Mouse (Mus musculus) small intestine, adult 2 months (tissue): ENCODE measurements at regions not wholly inside any gene's neighbourhood (a gene's known extent, or its start where the extent isn't known, plus 50 kb on each side); places are given as distances from the start of the nearest gene placed in this dataset.

ENCODE experiments used
- CTCF ChIP-seq: fragments of 200-500 bp; IDR thresholded peaks from 2 replicates; pipeline ENCODE4 v1.5.1; 2012; ENCODE audit warnings: low read depth, mild to moderate bottlenecking, control low read depth, inconsistent platforms, low read length, moderate library complexity, mixed read lengths; ENCODE audit not compliant: insufficient replicate concordance, insufficient read length; ENCODE audit errors: extremely low read depth
- POLR2A ChIP-seq: fragments of 200-500 bp; IDR thresholded peaks from 2 replicates; pipeline ENCODE4 v1.6.1; 2012; ENCODE audit warnings: low read depth, mild to moderate bottlenecking, control low read depth, inconsistent platforms, low read length, moderate library complexity

GRCm38 (mm10) chr16:20814240-20814639, 79.9 kb upstream of the Thpo start:
- no peak for TF ChIP-seq POLR2A
- no peak for TF ChIP-seq CTCF
